Comparison of ENCODE assay signal across 10 mouse cellular contexts in the genomic region with DNA sequence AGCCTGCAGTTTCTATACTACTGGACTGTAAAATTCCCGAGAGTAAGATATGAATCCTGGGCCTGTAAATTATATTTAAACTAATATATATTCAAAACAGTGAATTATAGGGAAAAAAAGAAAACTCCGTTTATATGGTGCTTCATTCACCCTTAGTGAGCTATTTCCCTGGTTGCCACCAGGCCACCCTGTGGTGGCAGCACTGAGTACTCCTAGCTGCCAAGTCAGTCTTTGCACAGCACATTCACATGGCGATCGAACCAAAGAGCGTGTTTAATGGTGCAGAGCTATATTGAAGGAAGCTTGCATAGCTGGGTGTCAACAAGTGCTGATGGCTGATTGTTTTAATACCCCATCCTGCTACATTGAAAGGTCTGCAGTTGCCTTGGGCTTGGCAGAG. TPM values are rescaled to one million over a fixed set of nuclear protein-coding genes. Genes with fewer than 3 reads are reported as not detected.
DNase-seq lines count a peak whose midpoint lies in the region; ATAC-seq and TF ChIP-seq lines count a peak whose summit lies in the region.
"Had no signal": no experiment of that assay in that cellular context is flagged by ENCODE, and none has a peak within 500 bp of the region (broad histone marks: within the 10 kb centered on the region; RNA-seq: fewer than 3 reads in every experiment).

No protein-coding gene starts in this region.

- peak; percentile 38 to 39 for DNase-seq in cerebellum, postnatal 10 days
- DNase-seq in cerebellum, adult 9-10 months: no peak
- DNase-seq in kidney, postnatal 4 days: peak; percentile 25 to 47
- DNase-seq in kidney, adult 9 months: no peak
- no peak for DNase-seq in spleen, adult 2 months (ENCODE audit: low read depth in 1 of 2, low spot score in 2 of 2)
- DNase-seq in spleen, adult 12 weeks (ENCODE audit: low spot score): no peak
- DNase-seq in thymus, postnatal 4 days: peak; percentile 71

- peaks cover 3% of the 10 kb centered on the region; the same call in 1 of the 2 replicates for H3K27me3 ChIP-seq in spleen, adult 2 months (ENCODE audit: control insufficient read depth, insufficient read depth, low read length)
- H3K27me3 ChIP-seq in neural tube, embryonic 15.5 days (replicated peaks): peaks cover 48% of the 10 kb centered on the region

- H3K4me1 ChIP-seq in spleen, adult 2 months (ENCODE audit: control insufficient read depth, insufficient read depth, insufficient read length): peaks cover 11% of the 10 kb centered on the region
- H3K4me1 ChIP-seq in neural tube, embryonic 15.5 days: peaks cover 21% of the 10 kb centered on the region

- H3K9ac ChIP-seq in neural tube, embryonic 15.5 days (replicated peaks): no peak overlapping the region
- H3K9ac ChIP-seq: intestine, embryonic 15.5 days; lung, embryonic 15.5 days had no signal

- no peak for TF ChIP-seq POLR2A in spleen, adult 2 months (IDR thresholded peaks at IDR 0.05; ENCODE audit: low read depth, low read length)

- no peak overlapping the region for H3K4me2 ChIP-seq in neural tube, embryonic 15.5 days
- H3K4me2 ChIP-seq: intestine, embryonic 15.5 days; lung, embryonic 15.5 days had no signal

- no peak overlapping the region for H3K27ac ChIP-seq in spleen, adult 2 months (ENCODE audit: insufficient read depth, low read length)
- no peak overlapping the region for H3K27ac ChIP-seq in neural tube, embryonic 15.5 days (replicated peaks)
- H3K27ac ChIP-seq: intestine, embryonic 15.5 days; lung, embryonic 15.5 days had no signal

- TF ChIP-seq CTCF in spleen, adult 2 months (IDR thresholded peaks at IDR 0.05; ENCODE audit: extremely low read depth, insufficient read depth, insufficient read length, insufficient replicate concordance): peak; percentile 19; the same call in 1 of the 2 replicates

- no peak for ATAC-seq in neural tube, embryonic 15.5 days (ENCODE audit: low FRiP score)
- ATAC-seq: intestine, embryonic 15.5 days had no signal

- 85% methylated on average over 5 of the region's 5 CpGs for WGBS in spleen, adult 2 months
- WGBS in neural tube, embryonic 15.5 days: 64% methylated on average over 5 of the region's 5 CpGs

- no peaks in the 10 kb centered on the region for H3K9me3 ChIP-seq in neural tube, embryonic 15.5 days (replicated peaks)
- H3K9me3 ChIP-seq: intestine, embryonic 15.5 days; lung, embryonic 15.5 days had no signal

- H3K36me3 ChIP-seq in spleen, adult 2 months (ENCODE audit: control insufficient read depth, insufficient read depth, low read length): no peaks in the 10 kb centered on the region
- H3K36me3 ChIP-seq in neural tube, embryonic 15.5 days: no peaks in the 10 kb centered on the region
- H3K36me3 ChIP-seq: intestine, embryonic 15.5 days; lung, embryonic 15.5 days had no signal

- H3K4me3 ChIP-seq in spleen, adult 2 months (ENCODE audit: extremely low read depth, insufficient read depth, insufficient read length): no peak overlapping the region
- no peak overlapping the region for H3K4me3 ChIP-seq in neural tube, embryonic 15.5 days (replicated peaks)
- H3K4me3 ChIP-seq: intestine, embryonic 15.5 days; lung, embryonic 15.5 days had no signal

RNA-seq across cellular contexts. Expression of a gene that starts 3.4 kb away (rescaled TPM):
- 1.9 and 2.2 TPM in 2 replicates for polyA plus RNA-seq in spleen, adult 2 months (2012; rRNA removed)
- polyA plus RNA-seq in neural tube, embryonic 15.5 days (2015; fragmentation: Nextera tagmentation; extraction: Ambion mirVana): 0.04 and 0.11 TPM in 2 replicates
- polyA plus RNA-seq: intestine, embryonic 15.5 days had no signal

RNA-seq across cellular contexts. Expression of a gene that starts 5.7 kb away (rescaled TPM):
- 0.08 TPM in 1 of 2 replicates, not detected in the other for polyA plus RNA-seq in spleen, adult 2 months (2012; rRNA removed)
- polyA plus RNA-seq in neural tube, embryonic 15.5 days (2015; fragmentation: Nextera tagmentation; extraction: Ambion mirVana): 1.5 TPM in 2 replicates

RNA-seq across cellular contexts. Expression of a gene that starts 19.5 kb away (rescaled TPM):
- polyA plus RNA-seq in spleen, adult 2 months (2012; rRNA removed): 0.76 and 1.2 TPM in 2 replicates
- polyA plus RNA-seq in neural tube, embryonic 15.5 days (2015; fragmentation: Nextera tagmentation; extraction: Ambion mirVana): 45.0 and 52.3 TPM in 2 replicates

RNA-seq across cellular contexts. Expression of a gene that starts 40.4 kb away (rescaled TPM):
- 0.06 TPM in 1 of 2 replicates, not detected in the other for polyA plus RNA-seq in spleen, adult 2 months (2012; rRNA removed)
- 9.3 and 10.8 TPM in 2 replicates for polyA plus RNA-seq in neural tube, embryonic 15.5 days (2015; fragmentation: Nextera tagmentation; extraction: Ambion mirVana)

Comparison
In these comparisons a context has a peak if more than half of its experiments do, and no peak if none do; other contexts are left out.
1. DNase-seq: peak in cerebellum, postnatal 10 days (2 of 2), kidney, postnatal 4 days (2 of 2) and thymus, postnatal 4 days (single experiment); none in cerebellum, adult 9-10 months (single experiment), kidney, adult 9 months (single experiment), spleen, adult 2 months (0 of 2) and spleen, adult 12 weeks (single experiment).
2. RNA of a gene that starts 19.5 kb away (polyA plus RNA-seq): 45.0 to 52.3 TPM in neural tube, embryonic 15.5 days; 0.76 to 1.2 TPM in spleen, adult 2 months; every median in the first group is over 10 times any median in the second.